Mouse (Mus musculus) forebrain, embryonic 10.5 days (tissue): ENCODE results near the gene Arih2. TPM values are rescaled to one million over a fixed set of nuclear protein-coding genes. Genes with fewer than 3 reads are reported as not detected.

Source experiments
- DNase-seq: peaks from one replicate; pipeline ENCODE4 v3.0.0-alpha.2; 2017; ENCODE audit warnings: low spot score; ENCODE audit errors: extremely low spot score
- H3K27ac ChIP-seq: fragments of 300-500 bp; sonication (generic); 2 replicates; pipeline ENCODE4 v1.5.1; 2016; ENCODE audit warnings: mild to moderate bottlenecking
- H3K27me3 ChIP-seq: fragments of 300-500 bp; sonication (generic); 2 replicates; pipeline ENCODE4 v1.6.1; 2016; ENCODE audit warnings: mild to moderate bottlenecking; ENCODE audit not compliant: poor library complexity, severe bottlenecking
- H3K36me3 ChIP-seq: fragments of 300-500 bp; sonication (generic); replicated peaks from 2 replicates; pipeline ENCODE4 v1.6.1; 2016; ENCODE audit warnings: mild to moderate bottlenecking, moderate library complexity
- H3K4me1 ChIP-seq: fragments of 300-500 bp; sonication (generic); 2 replicates; pipeline ENCODE4 v1.6.1; 2016
- H3K4me3 ChIP-seq: fragments of 300-500 bp; sonication (generic); 2 replicates; pipeline ENCODE4 v1.5.1; 2016; ENCODE audit warnings: mild to moderate bottlenecking, moderate library complexity
- H3K9me3 ChIP-seq: fragments of 300-500 bp; sonication (generic); 2 replicates; pipeline ENCODE4 v1.6.1; 2016; ENCODE audit warnings: mild to moderate bottlenecking, moderate library complexity
- WGBS: fragments of 180-500 bp; shearing (Covaris S2); methylation state at CpG from one replicate; pipeline ENCODE4 v1.1.7; 2016; 5-methylcytosine and 5-hydroxymethylcytosine counted together
- microRNA counts: library from miRNA; unstranded; fragments of <30 nt; microRNA quantifications from one replicate; lab custom pipeline; 2017
- microRNA-seq: library from miRNA; unstranded; fragments of <30 nt; microRNA quantifications from one replicate; pipeline ENCODE4, GENCODE M21; 2017
- polyA plus RNA-seq: library from polyadenylated mRNA; unstranded; fragments of >200 nt; fragmentation: Nextera tagmentation; extraction: Ambion mirVana; gene quantifications from 2 replicates; pipeline ENCODE4 v1.2.1, GENCODE M21; 2016

Gene Arih2
- polyA plus RNA-seq, 1 experiment from 2014 or later, result 64.1 TPM

GRCm38 (mm10) chr9:108563671-108564070, 85.5 kb downstream of the Arih2 start:
- Histone ChIP-seq H3K4me1 (peaks cover 54% of the 10 kb centered on the region), H3K27me3 (no peaks in the 10 kb centered on the region), H3K9me3 (no peaks in the 10 kb centered on the region), H3K27ac (no peak overlapping the region), H3K36me3 (peaks cover 65% of the 10 kb centered on the region), H3K4me3 (no peak overlapping the region)
- no peak for DNase-seq
- 97% methylated on average over 8 of the region's 8 CpGs for WGBS

- Histone ChIP-seq H3K27ac (peak within 1 kb of the TSS; percentile 88), H3K9me3 (no peaks in the 10 kb centered on the region), H3K4me1 (peaks cover 22% of the 10 kb centered on the region), H3K36me3 (peaks cover 89% of the 10 kb centered on the region), H3K4me3 (peak within 1 kb of the TSS; percentile 73), H3K27me3 (no peaks in the 10 kb centered on the region)
- peak; percentile 95 for DNase-seq
- WGBS, result under 1% methylated on average over 53 of the region's 53 CpGs
Measured at GRCm38 (mm10) chr9:108560227-108560841, 88.9 kb downstream of the Arih2 start, which contains the start of gene Impdh2. Gene Impdh2, plus strand, starts transcription at chr9:108560286.

DNA sequence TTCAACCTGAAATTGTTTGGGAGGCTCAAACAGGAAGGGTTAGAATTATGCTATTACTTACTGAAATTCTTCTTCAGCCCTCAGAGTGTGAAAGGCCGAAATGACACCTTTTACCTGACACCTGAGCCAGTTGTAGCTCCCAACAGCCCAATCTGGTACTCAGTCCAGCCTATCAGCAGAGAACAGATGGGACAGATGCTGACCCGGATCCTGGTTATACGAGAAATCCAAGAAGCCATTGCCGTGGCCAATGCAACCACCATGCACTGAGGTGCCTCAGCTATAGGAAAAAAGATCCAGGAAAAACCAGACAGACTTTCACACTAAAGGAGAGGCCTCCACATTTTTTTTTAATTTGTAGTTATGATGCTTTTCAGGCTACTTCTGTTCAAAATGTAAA, 90.0 kb downstream of the Arih2 start:
- H3K36me3 ChIP-seq, result peaks cover 89% of the 10 kb centered on the region
- no peak for DNase-seq
- H3K9me3 ChIP-seq, result no peaks in the 10 kb centered on the region
- H3K27me3 ChIP-seq, result no peaks in the 10 kb centered on the region
- WGBS, result 91% methylated on average over 4 of the region's 4 CpGs
- no peak overlapping the region for H3K27ac ChIP-seq
- H3K4me1 ChIP-seq, result peaks cover 22% of the 10 kb centered on the region
- no peak overlapping the region for H3K4me3 ChIP-seq

MicroRNAs within 50 kb of the gene (microRNA counts, 519-probe panel; counts per million panel counts)
- microRNA mmu-miR-191 (lab: Ali Mortazavi, UCI) (5,072 counts per million, percentile 85 among the panel's probes with 10 or more counts), microRNA mmu-miR-425 (lab: Ali Mortazavi, UCI) (3,460 counts per million, percentile 73 among the panel's probes with 10 or more counts)

Small RNA genes within 50 kb of the gene (microRNA-seq; reads per million reads assigned to microRNA genes)
- gene Gm24083 (not detected), gene Gm26298 (not detected), gene Mir191 (not detected), gene Mir425 (3,495 reads per million, percentile 87 among the genes with 10 or more reads in this experiment)

Other genes with a start within 250 kb of the Arih2 start
- 0.57 and 0.97 TPM in 2 replicates for gene Ccdc36, start 220.9 kb downstream of the Arih2 start, polyA plus RNA-seq
- not detected in 2 replicates for gene BC048562, start 212.9 kb downstream of the Arih2 start, polyA plus RNA-seq
- 53.6 and 54.1 TPM in 2 replicates for gene Ccdc71, start 188.9 kb downstream of the Arih2 start, polyA plus RNA-seq
- gene Klhdc8b, start 187.8 kb downstream of the Arih2 start, polyA plus RNA-seq, result 33.1 and 40.3 TPM in 2 replicates
- 34.8 and 40.8 TPM in 2 replicates for gene Lamb2, start 169.7 kb downstream of the Arih2 start, polyA plus RNA-seq
- gene Usp19, start 158.8 kb downstream of the Arih2 start, polyA plus RNA-seq, result 76.1 and 79.9 TPM in 2 replicates
- gene Qars, start 141.7 kb downstream of the Arih2 start, polyA plus RNA-seq, result 113 and 117 TPM in 2 replicates
- 160 and 164 TPM in 2 replicates for gene Qrich1, start 132.6 kb downstream of the Arih2 start, polyA plus RNA-seq
- gene Impdh2, start 89.1 kb downstream of the Arih2 start, polyA plus RNA-seq, result 244 and 260 TPM in 2 replicates
- gene Ndufaf3, start 82.0 kb downstream of the Arih2 start, polyA plus RNA-seq, result 43.3 and 50.6 TPM in 2 replicates
- gene Dalrd3, start 79.5 kb downstream of the Arih2 start, polyA plus RNA-seq, result 192 and 201 TPM in 2 replicates
- 203 and 212 TPM in 2 replicates for gene Wdr6, start 70.6 kb downstream of the Arih2 start, polyA plus RNA-seq
- gene P4htm, start 51.7 kb downstream of the Arih2 start, polyA plus RNA-seq, result 11.9 and 12.1 TPM in 2 replicates
- gene Slc25a20, start 12.7 kb upstream of the Arih2 start, polyA plus RNA-seq, result 33.1 and 35.8 TPM in 2 replicates
- 28.5 and 30.1 TPM in 2 replicates for gene Prkar2a, start 39.9 kb upstream of the Arih2 start, polyA plus RNA-seq
- 78.3 and 89.3 TPM in 2 replicates for gene Ip6k2, start 134.4 kb upstream of the Arih2 start, polyA plus RNA-seq
- gene Nckipsd, start 159.0 kb upstream of the Arih2 start, polyA plus RNA-seq, result 14.1 and 18.8 TPM in 2 replicates
- 1.5 and 2.1 TPM in 2 replicates for gene Celsr3, start 176.9 kb upstream of the Arih2 start, polyA plus RNA-seq
- 11.5 and 11.6 TPM in 2 replicates for gene Slc26a6, start 203.9 kb upstream of the Arih2 start, polyA plus RNA-seq